Mouse (Mus musculus): Measurements from ENCODE around the gene Tpsg1.

Gene Tpsg1

GRCm38 (mm10) chr17:25368973-25369372, at the start of gene Tpsg1:
Tpsg1 (plus strand) TSS chr17:25369273.
- in situ Hi-C loops (cut with MboI, MseI), result no loop called here

- in situ Hi-C loops (cut with MboI, MseI), result no loop called here
Observed at GRCm38 (mm10) chr17:25320819-25321218, 48.3 kb upstream of the Tpsg1 start.

GRCm38 (mm10) chr17:25322930-25323329, 46.1 kb upstream of the Tpsg1 start:
- in situ Hi-C loops (cut with MboI, MseI), result no loop called here

- in situ Hi-C loops (cut with MboI, MseI), result no loop called here
Observed at GRCm38 (mm10) chr17:25332321-25332720, 36.8 kb upstream of the Tpsg1 start.

- in situ Hi-C loops (cut with MboI, MseI), result no loop called here
Observed at GRCm38 (mm10) chr17:25333943-25334342, 35.1 kb upstream of the Tpsg1 start.

- in situ Hi-C loops (cut with MboI, MseI), result no loop called here
Observed at GRCm38 (mm10) chr17:25338218-25338617, 30.9 kb upstream of the Tpsg1 start.

- in situ Hi-C loops (cut with MboI, MseI), result no loop called here
Observed at GRCm38 (mm10) chr17:25340003-25340402, 29.1 kb upstream of the Tpsg1 start.

- in situ Hi-C loops (cut with MboI, MseI), result no loop called here
Observed at GRCm38 (mm10) chr17:25341490-25341889, 27.6 kb upstream of the Tpsg1 start.

- in situ Hi-C loops (cut with MboI, MseI), result no loop called here
Observed at GRCm38 (mm10) chr17:25345462-25345861, 23.6 kb upstream of the Tpsg1 start, which contains the start of gene Tpsab1. Tpsab1 (minus strand) TSS chr17:25345562.

GRCm38 (mm10) chr17:25361291-25361690, 7.8 kb upstream of the Tpsg1 start:
- in situ Hi-C loops (cut with MboI, MseI), result no loop called here

- in situ Hi-C loops (cut with MboI, MseI), result no loop called here
Observed at GRCm38 (mm10) chr17:25363726-25364125, 5.3 kb upstream of the Tpsg1 start.

- in situ Hi-C loops (cut with MboI, MseI), result no loop called here
Observed at GRCm38 (mm10) chr17:25366005-25366404, 3.1 kb upstream of the Tpsg1 start, which contains the start of gene Tpsb2. Tpsb2 (plus strand) TSS chr17:25366305.

GRCm38 (mm10) chr17:25372491-25372890, 3.4 kb downstream of the Tpsg1 start:
- in situ Hi-C loops (cut with MboI, MseI), result no loop called here

GRCm38 (mm10) chr17:25374011-25374410, 4.9 kb downstream of the Tpsg1 start:
- in situ Hi-C loops (cut with MboI, MseI), result no loop called here

GRCm38 (mm10) chr17:25394526-25394925, 25.5 kb downstream of the Tpsg1 start:
- in situ Hi-C loops (cut with MboI, MseI), result no loop called here

- in situ Hi-C loops (cut with MboI, MseI), result loop anchor here (5.0 kb wide), 1 partner anchor 74 kb away; no protein-coding TSS in a partner anchor
Observed at GRCm38 (mm10) chr17:25397804-25398519, 28.9 kb downstream of the Tpsg1 start.

- in situ Hi-C loops (cut with MboI, MseI), result loop anchor here (5.0 kb wide), 1 partner anchor 74 kb away; no protein-coding TSS in a partner anchor
Observed at GRCm38 (mm10) chr17:25398520-25398838, 29.4 kb downstream of the Tpsg1 start.

GRCm38 (mm10) chr17:25400443-25400842, 31.4 kb downstream of the Tpsg1 start:
- in situ Hi-C loops (cut with MboI, MseI), result no loop called here

GRCm38 (mm10) chr17:25401491-25401890, 32.4 kb downstream of the Tpsg1 start:
- in situ Hi-C loops (cut with MboI, MseI), result no loop called here

GRCm38 (mm10) chr17:25402224-25402623, 33.2 kb downstream of the Tpsg1 start:
- in situ Hi-C loops (cut with MboI, MseI), result no loop called here

GRCm38 (mm10) chr17:25404190-25404589, 35.1 kb downstream of the Tpsg1 start:
- in situ Hi-C loops (cut with MboI, MseI), result no loop called here

GRCm38 (mm10) chr17:25405224-25405895, 36.3 kb downstream of the Tpsg1 start:
- in situ Hi-C loops (cut with MboI, MseI), result no loop called here

- in situ Hi-C loops (cut with MboI, MseI), result no loop called here
Observed at GRCm38 (mm10) chr17:25406011-25406441, 37.0 kb downstream of the Tpsg1 start.

Data from regulatory T cell (primary cell).